Mouse (Mus musculus) 416B (cell line): ENCODE data around the gene Eif4a3.

Source experiments
- DNase-seq: peaks from one replicate; pipeline ENCODE4 v3.0.0; 2011; ENCODE audit warnings: low read depth

Eif4a3 gene

GRCm38 (mm10) chr11:119239480-119239879, 60.4 kb downstream of the Eif4a3 start:
- no peak for DNase-seq
